Mouse (Mus musculus) lung, embryonic 16.5 days (tissue): ENCODE results near the gene Gm17469. TPM values are rescaled to one million over a fixed set of nuclear protein-coding genes. Genes with fewer than 3 reads are reported as not detected.
"Not testable (repeated sequence)": the region's sequence is repeated elsewhere in the genome, so short reads cannot be mapped to it uniquely, and the experiment has no call there.

Experiments
- ATAC-seq: fragments of 200-750 bp; cut with Nextera tagmentation; 2 replicates; pipeline ENCODE4 v1.8.0; 2017; ENCODE audit warnings: low read depth, mild to moderate bottlenecking, moderate library complexity
- H3K27ac ChIP-seq: fragments of 300-500 bp; sonication (generic); 2 replicates; pipeline ENCODE4 v1.5.1; 2014; ENCODE audit warnings: mild to moderate bottlenecking, control low read depth, low read length
- H3K27me3 ChIP-seq: fragments of 300-500 bp; sonication (generic); 2 replicates; pipeline ENCODE4 v1.6.1; 2014; ENCODE audit warnings: low read depth, low read length, mixed read lengths; ENCODE audit not compliant: control insufficient read depth, insufficient read depth
- H3K36me3 ChIP-seq: fragments of 300-500 bp; sonication (generic); 2 replicates; pipeline ENCODE4 v1.6.1; 2014; ENCODE audit warnings: low read length; ENCODE audit not compliant: control insufficient read depth, insufficient read depth
- H3K4me1 ChIP-seq: fragments of 300-500 bp; sonication (generic); replicated peaks from 2 replicates; pipeline ENCODE4 v1.6.1; 2014; ENCODE audit warnings: low read length, mixed read lengths; ENCODE audit not compliant: control insufficient read depth, insufficient read depth
- H3K4me2 ChIP-seq: fragments of 300-500 bp; sonication (generic); 2 replicates; pipeline ENCODE4 v1.6.1; 2014; ENCODE audit warnings: low read depth, low read length, control low read depth
- H3K4me3 ChIP-seq: fragments of 300-500 bp; sonication (generic); 2 replicates; pipeline ENCODE4 v1.5.1; 2014; ENCODE audit warnings: mild to moderate bottlenecking, low read length, control low read depth
- H3K9ac ChIP-seq: fragments of 300-500 bp; sonication (generic); 2 replicates; pipeline ENCODE4 v1.6.1; 2014; ENCODE audit warnings: low read length, control low read depth
- H3K9me3 ChIP-seq: fragments of 300-500 bp; sonication (generic); 2 replicates; pipeline ENCODE4 v1.6.1; 2016; ENCODE audit warnings: low read length; ENCODE audit not compliant: control insufficient read depth
- WGBS: fragments of 180-500 bp; shearing (Covaris S2); extraction: QIAGEN DNeasy Blood & Tissue Kit; methylation state at CpG from one replicate; pipeline ENCODE4 v1.1.7; 2014; 5-methylcytosine and 5-hydroxymethylcytosine counted together
- polyA plus RNA-seq: library from polyadenylated mRNA; unstranded; fragments of >200 nt; fragmentation: Nextera tagmentation; extraction: Ambion mirVana; gene quantifications from 2 replicates; pipeline ENCODE4 v1.2.1, GENCODE M21; 2015

Gm17469 gene
- not detected in 2 replicates for polyA plus RNA-seq

- not testable (repeated sequence) for ATAC-seq, H3K4me2 ChIP-seq, H3K27ac ChIP-seq, H3K4me1 ChIP-seq, H3K27me3 ChIP-seq, H3K9me3 ChIP-seq, H3K9ac ChIP-seq, H3K36me3 ChIP-seq, H3K4me3 ChIP-seq
- no CpG with 5 or more reads among the region's 4 CpGs for WGBS
Measured at GRCm38 (mm10) chrX:124629593-124629992, at the start of gene Gm17469. Gene Gm17469 (plus strand): TSS chrX:124629893.

Other genes with a start within 250 kb of the Gm17469 start
- gene Gm17584, start 129.3 kb upstream of the Gm17469 start, polyA plus RNA-seq, result not detected in 2 replicates